Mouse (Mus musculus) cerebellum, adult 11-12 months (tissue): Measurements from ENCODE around the gene 1700015G11Rik.

Experiments
- DNase-seq: peaks from one replicate; pipeline ENCODE4 v3.0.0; 2022

The 1700015G11Rik gene

GRCm38 (mm10) chr7:52015628-52016027, at the start of gene 1700015G11Rik:
Gene 1700015G11Rik, minus strand, starts transcription at chr7:52015728.
- no peak for DNase-seq

GRCm38 (mm10) chr7:52056954-52057353, 41.4 kb upstream of the 1700015G11Rik start:
- no peak for DNase-seq

- DNase-seq, result no peak
Measured at GRCm38 (mm10) chr7:52056274-52056673, 40.7 kb upstream of the 1700015G11Rik start.

GRCm38 (mm10) chr7:52055831-52056230, 40.3 kb upstream of the 1700015G11Rik start:
- no peak for DNase-seq

DNA sequence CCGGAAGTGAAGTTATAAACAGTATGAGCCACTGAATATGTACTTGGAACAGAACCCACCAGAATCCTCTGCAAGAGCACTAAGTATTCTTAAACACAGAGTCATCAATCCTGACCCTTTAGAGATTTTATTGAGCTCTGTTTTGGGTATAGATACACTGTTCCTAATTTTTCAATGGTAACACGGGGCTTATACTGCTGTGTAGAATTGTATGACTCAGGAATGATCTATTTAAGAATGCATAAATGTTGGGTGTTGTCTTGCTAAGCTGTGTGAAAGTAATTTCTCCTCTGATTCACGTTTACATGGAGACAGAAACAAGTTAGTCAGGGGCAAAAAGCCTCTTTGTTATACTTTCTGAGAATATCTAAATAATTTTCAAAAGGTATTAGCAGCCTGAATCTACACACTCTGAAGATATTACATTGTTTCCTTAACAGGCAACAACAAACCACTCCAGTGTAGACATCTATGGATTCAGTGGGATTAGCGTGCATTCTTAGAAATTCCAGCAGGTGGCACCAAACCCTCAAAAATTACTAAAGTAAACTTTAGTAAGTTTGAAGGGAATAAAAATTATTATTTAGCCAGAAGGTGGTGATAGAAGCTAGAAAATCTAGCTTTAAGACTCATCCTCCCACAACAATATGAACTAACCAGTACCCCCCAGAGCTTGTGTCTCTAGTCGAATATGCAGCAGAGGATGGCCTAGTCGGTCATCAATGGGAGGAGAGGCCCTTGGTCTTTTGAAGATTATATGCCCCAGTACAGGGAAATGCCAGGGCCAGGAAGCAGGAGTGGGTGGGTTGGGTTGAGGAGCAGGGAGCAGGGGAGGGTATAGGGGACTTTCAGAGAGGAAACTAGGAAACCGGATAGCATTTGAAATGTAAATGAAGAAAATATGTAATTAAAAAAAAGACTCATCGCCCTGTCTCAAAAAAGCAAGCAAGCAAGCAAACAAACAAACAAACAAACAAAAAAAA, 22.4 kb upstream of the 1700015G11Rik start:
- no peak for DNase-seq

GRCm38 (mm10) chr7:52024050-52024626, 8.6 kb upstream of the 1700015G11Rik start:
- DNase-seq, result no peak

- DNase-seq, result no peak
Measured at GRCm38 (mm10) chr7:52022039-52022438, 6.5 kb upstream of the 1700015G11Rik start.

DNA sequence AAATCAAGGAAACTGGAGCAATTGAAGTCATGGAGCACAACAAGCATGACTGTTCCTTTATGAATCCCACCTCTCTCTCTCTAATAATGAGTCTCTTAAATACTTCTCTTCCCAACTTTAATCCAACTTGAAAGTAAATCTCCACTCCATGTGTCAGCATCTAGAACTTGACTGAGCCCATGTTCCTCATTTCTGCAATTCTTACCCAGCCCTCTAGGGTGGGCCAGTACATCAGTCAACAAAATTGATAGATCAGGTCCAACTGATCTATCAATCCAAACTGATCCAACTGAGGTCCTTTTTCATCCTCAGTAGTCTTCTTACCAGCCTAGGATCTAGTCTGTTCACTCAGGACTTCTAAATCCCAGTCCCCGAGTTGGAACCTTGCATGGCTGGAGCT, 348 bp downstream of the 1700015G11Rik start:
- DNase-seq, result no peak

- no peak for DNase-seq
Measured at GRCm38 (mm10) chr7:52013457-52013856, 2.1 kb downstream of the 1700015G11Rik start.

GRCm38 (mm10) chr7:52007138-52007537, 8.4 kb downstream of the 1700015G11Rik start:
- DNase-seq, result no peak

DNA sequence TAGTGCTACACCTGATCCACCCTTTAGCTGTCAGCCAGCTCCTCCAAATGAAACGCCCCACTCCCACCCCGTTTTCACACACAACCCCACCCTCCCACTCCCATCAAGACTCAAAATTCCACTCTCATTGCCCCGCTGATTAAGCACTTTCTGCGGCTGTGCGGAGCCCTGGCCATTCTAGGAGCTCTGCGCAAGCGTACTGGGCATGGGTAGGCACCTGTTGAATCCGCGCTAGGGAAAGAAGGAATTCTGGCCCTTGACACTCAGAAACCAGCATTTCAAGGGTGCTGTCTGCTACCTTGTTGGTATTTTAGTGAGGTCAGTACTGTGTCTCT, 9.3 kb downstream of the 1700015G11Rik start:
- DNase-seq, result no peak

GRCm38 (mm10) chr7:52005511-52006295, 9.8 kb downstream of the 1700015G11Rik start, which contains the start of gene Svip:
Gene Svip, minus strand, starts transcription at chr7:52006018.
- peak; percentile 99 for DNase-seq

DNA sequence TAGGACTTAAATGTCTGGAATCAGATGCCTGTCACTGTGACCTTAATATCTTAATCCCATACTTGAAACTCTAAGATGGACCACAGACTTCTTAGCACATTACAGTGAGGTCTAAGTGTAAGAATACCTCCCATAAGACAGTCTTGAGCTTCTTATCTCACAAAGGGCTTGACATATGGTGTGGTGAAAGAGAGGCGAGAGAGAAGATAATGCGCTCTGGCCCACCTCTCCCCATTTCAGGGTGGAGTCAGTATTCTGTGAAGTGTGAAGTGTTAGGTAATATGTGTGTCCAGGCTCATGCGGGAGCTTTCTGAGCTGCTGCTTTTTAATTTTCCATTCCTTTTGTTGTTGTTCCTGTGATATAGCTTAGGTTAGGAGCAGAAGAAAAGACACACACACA, 24.5 kb downstream of the 1700015G11Rik start:
- no peak for DNase-seq

GRCm38 (mm10) chr7:51986909-51987308, 28.6 kb downstream of the 1700015G11Rik start:
- DNase-seq, result no peak

GRCm38 (mm10) chr7:51985763-51986162, 29.8 kb downstream of the 1700015G11Rik start:
- DNase-seq, result no peak

DNA sequence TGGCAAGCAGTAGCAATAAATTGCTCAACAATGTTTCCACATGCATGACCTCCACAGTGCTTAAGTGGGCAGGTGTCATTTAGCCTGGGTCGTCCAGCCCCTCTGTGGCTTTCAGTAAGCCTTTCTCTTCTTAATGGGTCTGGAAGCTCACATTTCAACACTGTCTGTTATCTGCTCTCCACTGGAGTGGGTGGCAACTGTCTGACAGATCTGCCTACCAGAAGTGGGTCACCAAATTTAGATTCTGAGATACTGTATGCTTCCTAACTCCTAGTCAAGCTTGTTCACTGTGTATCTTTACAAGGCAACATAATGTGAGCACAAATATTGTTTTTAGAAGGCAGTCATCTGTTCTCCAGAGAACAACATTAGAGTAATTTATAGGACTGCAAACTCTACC, 33.2 kb downstream of the 1700015G11Rik start:
- DNase-seq, result no peak

DNA sequence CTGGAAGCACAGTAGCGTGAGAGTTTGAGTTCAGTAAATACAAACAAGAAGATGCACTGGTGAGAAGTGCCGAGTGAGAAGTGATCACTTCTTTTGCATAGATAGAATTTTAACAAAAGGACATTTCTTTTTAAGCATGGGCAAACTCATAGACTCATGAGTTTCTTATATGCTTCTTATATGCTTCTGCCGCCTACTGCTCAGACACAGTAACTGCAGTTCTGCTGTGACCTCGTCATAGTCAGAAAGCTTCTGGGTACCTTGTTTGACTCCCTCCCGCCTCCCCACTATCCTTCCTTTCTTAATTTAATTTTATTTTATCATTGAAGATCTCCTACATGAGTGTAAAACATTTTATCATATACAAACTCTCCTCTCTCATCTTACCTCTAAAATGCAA, 36.3 kb downstream of the 1700015G11Rik start:
- DNase-seq, result no peak

GRCm38 (mm10) chr7:51975181-51975580, 40.3 kb downstream of the 1700015G11Rik start:
- no peak for DNase-seq

DNA sequence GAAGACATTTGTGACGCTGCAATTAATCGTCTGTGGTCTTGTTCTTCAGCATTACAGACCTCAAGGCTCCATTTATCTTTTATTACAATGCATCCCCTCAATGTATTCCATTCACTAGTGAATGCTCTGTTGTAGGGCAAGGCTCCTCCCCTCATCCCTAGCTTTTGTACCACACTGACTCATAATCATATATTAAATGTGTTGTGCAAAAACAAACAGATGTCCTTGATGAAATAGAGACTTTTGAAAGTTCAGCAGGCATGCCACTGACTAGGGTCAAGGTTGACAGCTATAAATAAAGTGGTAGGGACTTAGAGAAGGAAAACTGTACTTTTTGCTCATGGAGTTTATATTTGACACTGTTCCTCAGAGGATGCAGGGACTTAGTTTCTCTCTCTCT, 42.0 kb downstream of the 1700015G11Rik start:
- DNase-seq, result no peak

DNA sequence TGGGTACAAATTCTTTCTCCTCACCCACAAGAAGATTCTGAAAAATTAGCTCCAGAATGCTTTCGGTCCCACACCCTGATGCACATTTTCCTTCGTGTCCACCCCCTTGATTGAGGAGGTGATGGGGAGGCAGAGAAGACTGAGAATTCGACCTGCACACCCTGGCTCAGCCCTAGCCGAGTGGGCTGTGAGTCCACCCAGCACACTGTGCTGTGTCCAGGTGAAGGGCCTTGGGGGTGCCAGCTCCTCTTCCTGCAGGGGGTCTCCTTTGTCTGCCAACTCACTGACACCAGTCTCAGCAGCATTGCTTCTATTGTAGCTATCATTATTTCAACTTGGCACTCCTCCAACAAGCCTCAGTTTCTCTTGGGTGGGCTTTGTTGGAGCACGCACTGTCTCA, 42.4 kb downstream of the 1700015G11Rik start:
- DNase-seq, result no peak

GRCm38 (mm10) chr7:51972252-51972855, 43.2 kb downstream of the 1700015G11Rik start:
- peak; percentile 17 for DNase-seq

DNA sequence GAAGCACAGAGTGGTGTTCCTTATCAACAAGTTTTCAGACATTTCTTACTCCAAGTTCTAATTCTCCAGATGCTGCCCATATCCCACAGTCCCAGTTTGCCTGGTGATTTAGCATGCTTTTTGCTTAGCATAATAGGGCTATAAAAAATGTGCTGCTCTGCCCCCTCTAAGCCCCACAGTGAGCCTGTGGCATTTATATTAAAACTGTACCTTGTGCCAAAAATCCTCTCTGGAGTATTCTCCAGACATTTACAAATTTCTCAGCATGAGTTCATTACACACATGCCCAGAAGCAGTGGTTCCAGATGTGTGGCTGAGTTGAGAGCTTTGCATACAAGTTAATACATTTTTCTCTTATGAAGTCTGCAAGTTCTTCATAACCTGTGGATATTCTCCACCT, 46.1 kb downstream of the 1700015G11Rik start:
- no peak for DNase-seq

DNA sequence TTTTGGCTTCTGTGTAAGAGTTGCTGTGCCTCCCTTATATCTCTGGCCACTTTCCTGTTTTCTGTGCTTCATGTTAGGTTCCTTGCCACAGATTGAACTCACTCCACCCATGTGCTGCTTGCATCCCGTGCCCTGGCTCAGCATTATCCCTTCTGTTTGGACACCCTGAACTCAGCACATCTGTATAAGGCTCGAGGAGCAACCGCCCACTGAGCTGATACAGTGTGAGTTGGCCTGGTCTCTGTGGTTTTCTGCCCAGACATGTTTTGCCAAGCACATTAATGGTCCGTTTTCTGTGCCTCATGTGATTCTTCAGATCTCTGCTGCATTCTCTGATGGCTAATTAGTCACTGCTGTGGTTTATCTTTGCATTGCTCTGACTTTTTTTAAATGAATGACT, 47.9 kb downstream of the 1700015G11Rik start:
- DNase-seq, result no peak
